Mouse (Mus musculus) mammary gland, adult 2 months (tissue): ENCODE data around the gene 4930516K23Rik. TPM values are rescaled to one million over a fixed set of nuclear protein-coding genes. Genes with fewer than 3 reads are reported as not detected.

ENCODE experiments used
- polyA plus RNA-seq: library from polyadenylated mRNA; depleted of rRNA; stranded (reverse); fragments of >200 nt; gene quantifications from 2 replicates; pipeline ENCODE4 v1.2.3, GENCODE M21; 2012; ENCODE audit warnings: low replicate concordance; rRNA removed

4930516K23Rik gene
- not detected in 2 replicates for polyA plus RNA-seq

GRCm38 (mm10) chr7:104061345-104061744 is at the start of gene 4930516K23Rik:
4930516K23Rik (minus strand) TSS chr7:104061445.

GRCm38 (mm10) chr7:104104757-104104972 is 43.4 kb upstream of the 4930516K23Rik start, which contains the start of gene Olfr646:
Olfr646 (plus strand) TSS chr7:104104873.

GRCm38 (mm10) chr7:104085365-104085764 is 24.1 kb upstream of the 4930516K23Rik start, which contains the start of gene Olfr645:
Olfr645 (minus strand) TSS chr7:104085465.

GRCm38 (mm10) chr7:104071769-104072168 is 10.5 kb upstream of the 4930516K23Rik start, which contains the start of gene Olfr644:
Olfr644 (minus strand) TSS chr7:104071869.

GRCm38 (mm10) chr7:104052566-104052965 is 8.7 kb downstream of the 4930516K23Rik start, which contains the start of gene Olfr642:
Olfr642 (minus strand) TSS chr7:104052666.

GRCm38 (mm10) chr7:104035145-104035544 is 26.1 kb downstream of the 4930516K23Rik start, which contains the start of gene Olfr641:
Olfr641 (plus strand) TSS chr7:104035445.

GRCm38 (mm10) chr7:104025473-104025872 is 35.8 kb downstream of the 4930516K23Rik start, which contains the start of gene Olfr640:
Olfr640 (minus strand) TSS chr7:104025573.

GRCm38 (mm10) chr7:104017203-104017602 is 44.0 kb downstream of the 4930516K23Rik start, which contains the start of gene Olfr639:
Olfr639 (minus strand) TSS chr7:104017303.

Other genes with a start within 250 kb of the 4930516K23Rik start
- gene Hbb-bt, start 247.4 kb downstream of the 4930516K23Rik start, polyA plus RNA-seq, result 79.2 and 80.0 TPM in 2 replicates
- gene Hbb-bs, start 233.3 kb downstream of the 4930516K23Rik start, polyA plus RNA-seq, result 783 and 1,033 TPM in 2 replicates
- gene Hbb-bh2, start 220.9 kb downstream of the 4930516K23Rik start, polyA plus RNA-seq, result not detected in 2 replicates
- not detected in 2 replicates for gene Hbb-bh1, start 218.3 kb downstream of the 4930516K23Rik start, polyA plus RNA-seq
- not detected in 2 replicates for gene Hbb-y, start 208.2 kb downstream of the 4930516K23Rik start, polyA plus RNA-seq
- not detected in 2 replicates for gene Olfr66, start 175.2 kb downstream of the 4930516K23Rik start, polyA plus RNA-seq
- not detected in 2 replicates for gene Olfr64, start 167.0 kb downstream of the 4930516K23Rik start, polyA plus RNA-seq
- gene Olfr65, start 158.0 kb downstream of the 4930516K23Rik start, polyA plus RNA-seq, result not detected in 2 replicates
- gene Olfr631, start 132.6 kb downstream of the 4930516K23Rik start, polyA plus RNA-seq, result not detected in 2 replicates
- gene Olfr632, start 127.1 kb downstream of the 4930516K23Rik start, polyA plus RNA-seq, result not detected in 2 replicates
- not detected in 2 replicates for gene Olfr633, start 117.0 kb downstream of the 4930516K23Rik start, polyA plus RNA-seq
- gene Olfr635, start 90.3 kb downstream of the 4930516K23Rik start, polyA plus RNA-seq, result not detected in 2 replicates
- gene Olfr638, start 62.7 kb downstream of the 4930516K23Rik start, polyA plus RNA-seq, result not detected in 2 replicates
- gene Olfr639, start 44.1 kb downstream of the 4930516K23Rik start, polyA plus RNA-seq, result not detected in 2 replicates
- gene Olfr640, start 35.9 kb downstream of the 4930516K23Rik start, polyA plus RNA-seq, result not detected in 2 replicates
- gene Olfr641, start 26.0 kb downstream of the 4930516K23Rik start, polyA plus RNA-seq, result not detected in 2 replicates
- gene Olfr642, start 8.8 kb downstream of the 4930516K23Rik start, polyA plus RNA-seq, result not detected in 2 replicates
- gene Olfr644, start 10.4 kb upstream of the 4930516K23Rik start, polyA plus RNA-seq, result not detected in 2 replicates
- not detected in 2 replicates for gene Olfr645, start 24.0 kb upstream of the 4930516K23Rik start, polyA plus RNA-seq
- gene Olfr646, start 43.4 kb upstream of the 4930516K23Rik start, polyA plus RNA-seq, result not detected in 2 replicates
- not detected in 2 replicates for gene Ubqln5, start 68.4 kb upstream of the 4930516K23Rik start, polyA plus RNA-seq
- not detected in 2 replicates for gene Olfr643, start 76.0 kb upstream of the 4930516K23Rik start, polyA plus RNA-seq
- gene Ubqln3, start 81.8 kb upstream of the 4930516K23Rik start, polyA plus RNA-seq, result not detected in 2 replicates
- gene Ubqlnl, start 89.1 kb upstream of the 4930516K23Rik start, polyA plus RNA-seq, result not detected in 2 replicates
- not detected in 2 replicates for gene Olfm5, start 103.4 kb upstream of the 4930516K23Rik start, polyA plus RNA-seq
- not detected in 2 replicates for gene Olfr648, start 121.9 kb upstream of the 4930516K23Rik start, polyA plus RNA-seq
- gene Olfr649, start 134.5 kb upstream of the 4930516K23Rik start, polyA plus RNA-seq, result not detected in 2 replicates
- gene Trim6, start 157.3 kb upstream of the 4930516K23Rik start, polyA plus RNA-seq, result 0.97 and 1.1 TPM in 2 replicates
- 10.2 and 25.5 TPM in 2 replicates for gene Trim34a, start 183.0 kb upstream of the 4930516K23Rik start, polyA plus RNA-seq
- 0.94 and 2.2 TPM in 2 replicates for gene Trim5, start 226.6 kb upstream of the 4930516K23Rik start, polyA plus RNA-seq